Mouse (Mus musculus) hindbrain, embryonic 12.5 days (tissue): ENCODE data around the gene Fam47e. TPM values are rescaled to one million over a fixed set of nuclear protein-coding genes. Genes with fewer than 3 reads are reported as not detected.
A peak's percentile ranks its signal among the peaks of the same experiment; 100 is the strongest.

Experiments
- ATAC-seq: fragments of 200-750 bp; cut with Nextera tagmentation; 2 replicates; pipeline ENCODE4 v1.8.0; 2017; ENCODE audit warnings: moderate TSS enrichment; ENCODE audit not compliant: low FRiP score
- H3K27ac ChIP-seq: fragments of 300-500 bp; sonication (generic); 2 replicates; pipeline ENCODE4 v1.5.1; 2016; ENCODE audit warnings: mild to moderate bottlenecking
- H3K27me3 ChIP-seq: fragments of 300-500 bp; sonication (generic); 2 replicates; pipeline ENCODE4 v1.6.1; 2016; ENCODE audit warnings: mild to moderate bottlenecking
- H3K36me3 ChIP-seq: fragments of 300-500 bp; sonication (generic); 2 replicates; pipeline ENCODE4 v1.6.1; 2016; ENCODE audit warnings: mild to moderate bottlenecking
- H3K4me1 ChIP-seq: fragments of 300-500 bp; sonication (generic); 2 replicates; pipeline ENCODE4 v1.6.1; 2016
- H3K4me2 ChIP-seq: fragments of 300-500 bp; sonication (generic); replicated peaks from 2 replicates; pipeline ENCODE4 v1.6.1; 2016; ENCODE audit warnings: mild to moderate bottlenecking
- H3K4me3 ChIP-seq: fragments of 300-500 bp; sonication (generic); 2 replicates; pipeline ENCODE4 v1.5.1; 2016; ENCODE audit warnings: mild to moderate bottlenecking
- H3K9ac ChIP-seq: fragments of 300-500 bp; sonication (generic); 2 replicates; pipeline ENCODE4 v1.6.1; 2016; ENCODE audit warnings: mild to moderate bottlenecking, moderate library complexity
- H3K9me3 ChIP-seq: fragments of 300-500 bp; sonication (generic); replicated peaks from 2 replicates; pipeline ENCODE4 v1.6.1; 2016; ENCODE audit warnings: mild to moderate bottlenecking
- WGBS: fragments of 180-500 bp; shearing (Covaris S2); methylation state at CpG from one replicate; pipeline ENCODE4 v1.1.7; 2016; 5-methylcytosine and 5-hydroxymethylcytosine counted together
- polyA plus RNA-seq: library from polyadenylated mRNA; unstranded; fragments of >200 nt; fragmentation: Nextera tagmentation; extraction: Ambion mirVana; gene quantifications from 2 replicates; pipeline ENCODE4 v1.2.1, GENCODE M21; 2016

Gene Fam47e
- polyA plus RNA-seq, 1 experiment from 2014 or later = not detected

DNA sequence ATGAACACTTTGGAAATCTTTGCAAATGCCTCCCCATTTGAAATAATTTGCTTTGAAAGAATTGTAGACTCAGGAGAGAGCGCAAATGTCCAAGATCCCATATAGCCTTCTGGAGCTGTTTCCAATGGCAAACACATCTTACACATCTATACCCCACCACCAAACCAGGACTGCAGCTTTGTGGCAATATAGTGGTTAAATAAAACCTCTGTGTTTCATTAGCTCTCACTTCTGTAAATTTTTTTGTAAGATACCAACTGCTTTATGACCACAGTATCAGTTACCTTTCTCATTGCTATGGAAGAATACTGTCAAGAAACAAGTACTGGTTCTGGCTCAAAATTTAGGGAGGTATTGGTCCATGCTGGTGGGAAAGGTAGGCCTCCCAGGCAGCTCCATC is 1.0 kb downstream of the Fam47e start:
- no peaks in the 10 kb centered on the region for H3K27me3 ChIP-seq
- H3K4me2 ChIP-seq = no peak overlapping the region
- H3K9me3 ChIP-seq = no peaks in the 10 kb centered on the region
- no peak overlapping the region for H3K27ac ChIP-seq
- no peak for ATAC-seq
- H3K9ac ChIP-seq = no peak overlapping the region
- no peaks in the 10 kb centered on the region for H3K36me3 ChIP-seq
- no peak overlapping the region for H3K4me3 ChIP-seq
- H3K4me1 ChIP-seq = no peaks in the 10 kb centered on the region
- WGBS = 93% methylated on average over 1 of the region's 1 CpGs

DNA sequence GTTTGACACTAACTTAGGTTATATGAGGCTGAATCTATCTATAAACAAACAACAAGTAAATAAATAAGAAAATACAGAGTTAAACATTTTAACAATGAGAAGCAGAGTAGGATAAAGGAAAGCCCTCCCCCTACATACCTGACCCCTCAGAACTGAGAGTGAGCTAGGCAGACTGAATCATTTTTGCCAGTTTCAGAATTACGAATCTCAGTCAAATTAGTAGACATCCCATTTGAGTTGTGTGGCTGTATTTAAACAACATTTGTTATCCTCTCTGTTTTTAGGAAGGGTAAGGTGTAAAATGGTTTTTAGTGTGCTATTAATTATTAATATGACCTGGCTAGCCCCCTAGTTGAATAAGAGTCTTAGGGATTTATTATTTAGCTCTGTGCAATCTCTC is 2.6 kb downstream of the Fam47e start:
- Histone ChIP-seq H3K27ac (no peak overlapping the region), H3K4me2 (no peak overlapping the region), H3K9me3 (no peaks in the 10 kb centered on the region), H3K9ac (no peak overlapping the region), H3K4me3 (no peak overlapping the region), H3K27me3 (no peaks in the 10 kb centered on the region), H3K4me1 (no peaks in the 10 kb centered on the region), H3K36me3 (no peaks in the 10 kb centered on the region)
- no peak for ATAC-seq
- 98% methylated on average over 1 of the region's 1 CpGs for WGBS

DNA sequence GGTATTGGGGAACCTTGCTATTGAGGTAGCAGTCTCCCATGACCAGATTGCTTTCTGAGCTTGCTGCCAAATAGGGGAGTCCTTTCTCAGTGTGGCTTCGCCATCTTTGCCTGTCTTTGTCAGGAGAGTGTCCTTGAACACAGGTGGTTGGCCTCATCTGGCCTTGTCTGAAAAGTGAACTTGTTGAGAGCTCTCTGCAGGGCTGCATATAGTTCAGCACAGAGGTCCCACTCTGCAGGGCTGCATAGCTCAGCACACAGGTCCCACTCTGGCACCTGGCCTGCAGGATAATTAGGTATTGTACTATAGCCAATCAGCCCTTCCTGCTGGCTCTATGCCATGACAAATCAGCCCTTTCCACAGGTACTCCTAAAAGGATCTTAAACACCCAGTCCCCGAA is 5.3 kb downstream of the Fam47e start:
- Histone ChIP-seq H3K27me3 (no peaks in the 10 kb centered on the region), H3K27ac (no peak overlapping the region), H3K9ac (no peak overlapping the region), H3K4me3 (no peak overlapping the region), H3K9me3 (no peaks in the 10 kb centered on the region), H3K4me1 (no peaks in the 10 kb centered on the region), H3K36me3 (no peaks in the 10 kb centered on the region), H3K4me2 (no peak overlapping the region)
- WGBS = 80% methylated on average over 2 of the region's 2 CpGs
- no peak for ATAC-seq

DNA sequence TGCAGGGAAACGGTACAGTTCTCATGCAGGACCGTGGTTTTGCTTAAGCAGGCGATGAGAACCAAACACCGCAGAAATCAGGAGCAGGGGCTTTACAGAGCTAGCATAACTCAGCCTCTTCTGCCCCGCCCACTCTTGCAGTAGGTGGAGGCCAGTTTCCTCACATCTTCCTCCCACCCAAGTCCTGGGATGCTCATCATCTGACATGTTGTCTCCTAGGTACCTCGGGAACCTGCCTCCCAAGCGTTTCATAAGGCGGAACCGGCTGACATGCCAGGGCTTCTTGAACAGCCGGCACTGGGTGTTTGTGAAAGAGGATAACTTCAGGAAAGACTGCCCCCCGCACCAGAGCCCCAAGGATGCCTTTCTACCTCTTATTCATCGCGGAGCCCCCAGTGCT is 7.1 kb downstream of the Fam47e start:
- WGBS = 83% methylated on average over 13 of the region's 13 CpGs
- Histone ChIP-seq H3K9ac (no peak overlapping the region), H3K27me3 (no peaks in the 10 kb centered on the region)

DNA sequence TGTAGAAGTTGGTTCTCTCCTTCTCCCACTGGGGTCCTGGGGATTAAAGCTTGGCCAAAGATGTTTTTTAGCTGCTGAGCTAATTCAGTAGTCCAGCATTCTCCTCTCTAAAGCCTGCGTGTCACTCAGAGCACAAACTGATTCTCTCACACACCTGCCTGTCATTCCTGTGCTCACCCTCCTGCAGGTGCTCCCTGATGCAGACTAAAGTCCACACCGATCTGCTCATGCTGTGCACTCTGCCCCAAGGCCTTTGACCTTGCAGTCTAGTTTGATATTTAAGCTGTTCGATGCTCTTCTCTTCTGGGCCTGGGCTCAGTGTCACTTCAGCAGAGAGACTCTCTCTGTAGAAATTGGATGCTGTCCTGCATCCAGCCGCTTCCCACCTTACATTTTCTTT is 16.4 kb downstream of the Fam47e start:
- H3K27ac ChIP-seq = no peak overlapping the region
- no peak overlapping the region for H3K4me2 ChIP-seq
- H3K36me3 ChIP-seq = no peaks in the 10 kb centered on the region
- no peak overlapping the region for H3K4me3 ChIP-seq
- no peaks in the 10 kb centered on the region for H3K4me1 ChIP-seq
- WGBS = 87% methylated on average over 4 of the region's 4 CpGs
- no peak for ATAC-seq
- H3K9ac ChIP-seq = no peak overlapping the region
- no peaks in the 10 kb centered on the region for H3K27me3 ChIP-seq
- H3K9me3 ChIP-seq = no peaks in the 10 kb centered on the region

More for the DNA sequence above, 7.1 kb downstream of the Fam47e start:
- Histone ChIP-seq H3K4me2 (no peak overlapping the region), H3K27ac (no peak overlapping the region), H3K36me3 (no peaks in the 10 kb centered on the region), H3K4me1 (no peaks in the 10 kb centered on the region), H3K4me3 (no peak overlapping the region), H3K9me3 (no peaks in the 10 kb centered on the region)
- ATAC-seq = no peak

DNA sequence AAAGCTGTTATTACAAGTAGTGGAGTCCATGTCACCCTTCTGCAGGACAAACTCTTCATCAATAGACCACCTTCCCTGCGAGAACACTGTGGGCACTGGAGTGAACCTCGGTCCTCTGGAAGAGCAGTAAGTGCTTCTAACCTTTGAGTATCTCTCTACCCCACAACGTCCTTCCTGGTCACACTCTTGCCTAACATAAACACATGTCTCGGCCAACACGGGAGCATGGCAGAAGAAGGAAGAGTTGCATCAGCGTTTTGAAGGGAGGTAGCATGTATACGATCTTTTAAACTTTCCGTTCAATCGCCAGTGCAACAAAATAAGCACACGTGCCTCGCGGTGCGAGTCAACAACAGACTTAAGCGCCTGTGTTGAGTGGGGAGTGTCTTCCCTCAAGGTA is 24.7 kb downstream of the Fam47e start:
- WGBS = 89% methylated on average over 14 of the region's 14 CpGs
- Histone ChIP-seq H3K9me3 (no peaks in the 10 kb centered on the region), H3K27me3 (no peaks in the 10 kb centered on the region), H3K36me3 (no peaks in the 10 kb centered on the region), H3K4me1 (no peaks in the 10 kb centered on the region), H3K9ac (no peak overlapping the region), H3K4me2 (no peak overlapping the region), H3K27ac (no peak overlapping the region), H3K4me3 (no peak overlapping the region)
- ATAC-seq = no peak

DNA sequence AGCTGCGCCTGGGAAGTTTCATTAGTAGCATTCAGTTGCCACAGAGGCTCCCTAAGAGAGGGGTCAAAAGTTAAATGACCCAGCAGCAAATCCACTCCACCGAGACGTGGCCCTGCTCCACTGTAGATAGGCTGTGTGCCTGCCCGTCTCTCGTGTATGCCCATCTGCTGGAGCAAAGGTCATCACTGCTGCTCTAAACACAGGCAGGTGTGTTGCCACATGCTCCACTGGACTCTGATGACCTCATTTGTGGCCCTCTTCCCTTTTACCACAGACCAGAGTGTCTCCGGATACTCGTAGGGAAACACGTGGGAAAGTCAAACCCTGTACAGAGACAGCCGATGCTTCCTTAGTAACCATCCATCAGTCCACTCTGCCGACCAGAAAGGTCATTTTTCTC is 31.1 kb downstream of the Fam47e start:
- 48% methylated on average over 10 of the region's 10 CpGs for WGBS
- H3K27me3 ChIP-seq = no peaks in the 10 kb centered on the region
- no peak overlapping the region for H3K9ac ChIP-seq
- H3K4me3 ChIP-seq = no peak overlapping the region
- no peaks in the 10 kb centered on the region for H3K9me3 ChIP-seq
- H3K4me2 ChIP-seq = no peak overlapping the region
- no peak for ATAC-seq
- H3K4me1 ChIP-seq = no peaks in the 10 kb centered on the region
- no peaks in the 10 kb centered on the region for H3K36me3 ChIP-seq
- no peak overlapping the region for H3K27ac ChIP-seq

DNA sequence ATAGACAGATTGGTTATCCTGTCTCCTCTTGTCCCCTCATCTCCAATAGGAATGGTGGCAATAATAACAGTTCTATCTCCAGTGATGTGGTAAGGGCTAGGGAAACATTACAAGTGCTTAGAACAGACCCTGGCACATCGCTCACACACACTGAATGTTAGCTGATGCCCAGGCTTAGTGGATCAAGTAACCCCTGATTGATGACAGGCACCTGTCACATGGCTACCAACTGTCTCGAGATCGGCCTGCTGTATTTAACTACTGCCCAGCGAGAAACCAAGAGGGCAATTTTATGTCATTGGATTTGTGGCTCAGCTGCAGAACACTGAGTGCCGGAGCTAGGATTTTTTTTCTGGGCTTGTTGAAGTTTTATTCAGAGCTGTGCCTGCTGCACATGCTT is 40.2 kb downstream of the Fam47e start:
- no peak overlapping the region for H3K9ac ChIP-seq
- H3K4me1 ChIP-seq = no peaks in the 10 kb centered on the region
- ATAC-seq = no peak
- no peak overlapping the region for H3K4me2 ChIP-seq
- no peaks in the 10 kb centered on the region for H3K27me3 ChIP-seq
- no peaks in the 10 kb centered on the region for H3K9me3 ChIP-seq
- no peak overlapping the region for H3K4me3 ChIP-seq
- no peaks in the 10 kb centered on the region for H3K36me3 ChIP-seq
- 84% methylated on average over 5 of the region's 5 CpGs for WGBS
- H3K27ac ChIP-seq = no peak overlapping the region

DNA sequence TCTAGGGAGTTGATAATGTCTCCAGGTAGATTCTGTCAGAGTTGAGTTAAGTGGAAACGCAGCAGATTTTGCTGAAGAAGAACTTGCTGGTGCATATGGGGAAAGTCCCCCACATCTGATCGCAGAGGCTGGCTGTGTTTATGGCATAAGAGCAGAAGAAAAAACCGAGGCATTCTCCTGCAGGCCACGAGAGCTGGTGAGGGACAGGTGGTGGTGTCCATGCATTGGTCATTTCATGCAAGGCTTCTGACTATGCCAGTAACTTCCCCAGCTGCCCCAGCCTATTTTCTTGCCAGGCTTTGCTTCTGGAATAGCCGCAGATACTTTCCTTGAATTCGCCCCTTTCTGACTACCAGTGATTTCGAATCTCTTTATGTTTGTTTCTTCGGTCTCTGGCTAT is 42.0 kb downstream of the Fam47e start:
- H3K9me3 ChIP-seq = no peaks in the 10 kb centered on the region
- H3K36me3 ChIP-seq = no peaks in the 10 kb centered on the region
- H3K4me3 ChIP-seq = no peak overlapping the region
- no peak overlapping the region for H3K4me2 ChIP-seq
- H3K9ac ChIP-seq = no peak overlapping the region
- no peak for ATAC-seq
- no peaks in the 10 kb centered on the region for H3K4me1 ChIP-seq
- WGBS = 93% methylated on average over 8 of the region's 8 CpGs
- H3K27ac ChIP-seq = no peak overlapping the region
- peaks cover 7% of the 10 kb centered on the region for H3K27me3 ChIP-seq

DNA sequence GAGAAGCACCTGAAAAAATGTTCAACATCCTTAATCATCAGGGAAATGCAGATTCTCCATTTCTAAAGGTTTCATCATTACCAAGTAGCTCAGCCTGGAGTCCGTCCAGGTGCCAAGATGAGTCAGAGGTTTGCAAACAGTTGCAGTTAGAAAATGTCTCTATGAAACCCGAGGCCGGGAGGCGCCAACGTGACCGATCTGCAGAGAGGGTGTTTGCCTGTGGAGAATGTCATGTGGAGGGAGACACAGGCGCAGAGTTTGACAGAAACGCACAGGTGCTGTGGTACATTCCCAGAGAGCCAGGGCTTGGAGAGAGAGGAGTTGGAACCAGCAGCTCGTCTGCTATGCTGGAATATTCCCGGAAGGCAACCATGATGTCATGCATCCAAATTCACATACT is 44.2 kb downstream of the Fam47e start:
- ATAC-seq = no peak
- H3K9me3 ChIP-seq = no peaks in the 10 kb centered on the region
- WGBS = 85% methylated on average over 10 of the region's 10 CpGs
- H3K9ac ChIP-seq = no peak overlapping the region
- H3K27me3 ChIP-seq = peaks cover 13% of the 10 kb centered on the region
- no peaks in the 10 kb centered on the region for H3K36me3 ChIP-seq
- H3K4me3 ChIP-seq = no peak overlapping the region
- H3K4me1 ChIP-seq = peaks cover 7% of the 10 kb centered on the region
- no peak overlapping the region for H3K27ac ChIP-seq
- H3K4me2 ChIP-seq = no peak overlapping the region

DNA sequence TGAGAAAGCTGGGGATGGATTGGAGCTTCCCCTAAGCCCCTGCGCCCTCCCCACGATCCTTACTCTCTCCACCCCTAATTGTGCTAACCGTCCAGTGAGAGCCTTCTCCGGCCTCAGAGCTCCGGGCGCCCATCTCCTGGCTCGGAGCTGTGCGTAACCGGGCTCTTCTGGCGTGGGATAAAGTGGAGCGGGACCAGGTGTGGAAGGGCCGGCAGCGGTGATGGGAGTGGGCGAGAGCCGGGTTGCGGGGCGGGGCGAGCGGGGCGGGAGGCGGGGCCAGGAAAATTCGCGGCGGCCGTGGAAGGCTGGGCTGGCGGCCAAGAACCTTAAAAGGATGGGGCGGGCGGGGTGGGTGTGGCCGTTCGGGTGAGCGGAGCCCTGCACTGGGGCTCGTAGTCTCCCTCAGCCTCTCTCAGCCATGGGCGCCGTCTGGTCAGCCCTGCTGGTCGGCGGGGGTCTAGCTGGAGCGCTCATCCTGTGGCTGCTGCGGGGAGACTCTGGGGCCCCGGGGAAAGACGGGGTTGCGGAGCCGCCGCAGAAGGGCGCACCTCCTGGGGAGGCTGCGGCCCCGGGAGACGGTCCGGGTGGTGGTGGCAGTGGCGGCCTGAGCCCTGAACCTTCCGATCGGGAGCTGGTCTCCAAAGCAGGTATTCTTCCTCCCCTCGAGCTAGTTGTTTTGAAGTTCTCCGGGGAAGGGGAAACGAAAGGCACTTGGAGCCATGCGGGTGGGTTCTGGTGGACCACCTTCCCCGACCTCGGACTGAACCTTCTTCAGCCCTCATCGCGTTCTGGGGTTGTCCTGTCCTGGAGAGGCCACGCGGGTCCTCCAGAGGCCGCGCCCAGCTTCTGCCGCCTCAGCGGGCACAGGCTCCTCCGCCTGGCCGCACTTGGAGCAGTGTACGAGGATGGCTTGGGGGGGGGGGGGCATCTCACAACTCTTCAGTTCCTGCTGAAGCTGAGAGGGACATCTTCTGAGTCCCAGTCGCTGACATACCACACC is 48.1 kb downstream of the Fam47e start, which contains the start of gene Stbd1:
Gene Stbd1 (plus strand): TSS at position 351 of the 1,000 bp plus-strand sequence.
- ATAC-seq = peak; percentile 94
- Histone ChIP-seq H3K4me2 (peak within 1 kb of the TSS; percentile 97), H3K27me3 (peaks cover 19% of the 10 kb centered on the region), H3K4me1 (peaks cover 7% of the 10 kb centered on the region), H3K27ac (no peak within 1 kb of the TSS), H3K9ac (peak within 1 kb of the TSS; percentile 67), H3K36me3 (no peaks in the 10 kb centered on the region), H3K4me3 (peak within 1 kb of the TSS; percentile 65), H3K9me3 (no peaks in the 10 kb centered on the region)
- WGBS = under 1% methylated on average over 63 of the region's 69 CpGs

DNA sequence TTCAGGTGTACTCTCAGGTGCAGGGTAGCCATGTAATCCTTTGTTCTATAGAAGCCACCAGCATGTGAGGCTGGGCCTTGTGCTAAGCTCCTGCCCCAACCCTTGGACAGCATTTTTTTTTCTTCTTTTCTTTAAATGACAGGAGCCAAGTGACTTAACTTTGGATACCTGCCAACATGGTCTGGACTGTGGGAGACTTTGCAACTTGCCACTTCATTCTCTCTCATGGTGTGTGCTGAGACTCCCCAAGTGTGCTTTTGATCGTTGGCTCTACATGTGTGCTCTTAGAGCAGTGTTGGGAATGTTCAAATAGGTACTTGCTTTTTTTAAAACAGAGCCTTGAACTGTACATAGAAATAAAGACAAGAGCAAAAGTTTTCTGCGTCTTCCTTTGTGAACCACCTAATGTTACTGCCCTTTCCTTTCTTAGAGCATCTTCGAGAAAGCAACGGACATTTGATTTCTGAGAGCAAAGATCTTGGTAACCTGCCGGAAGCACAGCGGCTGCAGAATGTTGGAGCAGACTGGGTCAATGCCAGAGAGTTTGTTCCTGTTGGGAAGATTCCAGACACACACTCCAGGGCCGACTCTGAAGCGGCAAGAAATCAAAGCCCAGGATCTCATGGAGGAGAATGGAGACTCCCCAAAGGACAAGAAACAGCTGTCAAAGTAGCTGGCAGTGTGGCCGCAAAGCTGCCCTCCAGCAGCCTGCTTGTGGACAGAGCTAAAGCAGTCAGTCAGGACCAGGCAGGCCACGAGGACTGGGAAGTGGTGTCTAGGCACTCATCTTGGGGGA is 49.8 kb downstream of the Fam47e start:
- Histone ChIP-seq H3K27ac (no peak overlapping the region), H3K27me3 (peaks cover 19% of the 10 kb centered on the region), H3K36me3 (no peaks in the 10 kb centered on the region), H3K4me1 (peaks cover 7% of the 10 kb centered on the region), H3K9me3 (no peaks in the 10 kb centered on the region), H3K9ac (no peak overlapping the region), H3K4me3 (no peak overlapping the region), H3K4me2 (no peak overlapping the region)
- ATAC-seq = no peak
- WGBS = 79% methylated on average over 10 of the region's 10 CpGs
